ENCODE assay signal across 7 mouse cellular contexts in the genomic region with DNA sequence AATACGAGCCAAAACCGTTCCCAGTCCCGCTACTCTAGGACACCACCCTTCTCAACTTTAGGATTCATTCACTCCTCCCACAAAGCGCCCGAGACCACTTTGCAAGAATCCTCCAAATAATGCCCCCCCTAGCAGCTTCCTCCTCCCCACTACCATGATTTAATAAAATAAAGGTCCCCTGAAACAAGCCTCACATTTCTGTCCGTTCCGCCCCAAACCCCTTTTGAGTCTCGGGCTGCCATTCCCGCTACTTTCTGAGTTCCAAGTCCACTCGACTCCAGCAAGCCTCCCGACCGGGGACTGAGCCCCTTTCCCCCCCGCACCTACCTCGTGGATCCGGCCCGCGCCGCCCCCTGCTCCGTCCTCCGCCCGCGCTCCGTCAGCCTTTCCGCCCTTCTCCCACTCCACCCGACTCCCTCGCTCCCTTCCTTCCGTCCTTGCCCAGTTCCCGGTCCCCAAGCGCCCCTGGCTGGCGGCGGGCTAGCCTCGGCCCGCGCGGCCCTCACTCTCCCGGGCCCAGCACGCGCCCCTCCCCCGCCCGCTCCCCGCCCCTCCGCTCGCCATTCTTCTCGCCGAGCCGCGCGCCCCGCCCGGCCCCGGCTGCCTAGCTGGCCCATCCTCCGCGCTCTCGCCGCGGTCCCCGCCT. TPM values are rescaled to one million over a fixed set of nuclear protein-coding genes. Genes with fewer than 3 reads are reported as not detected.
A peak's percentile ranks its signal among the peaks of the same experiment; 100 is the strongest.
DNase-seq lines count a peak whose midpoint lies in the region; ATAC-seq lines count a peak whose summit lies in the region.

No protein-coding gene starts in this region.

- peak overlapping the region; percentile 100 for H3K27ac ChIP-seq in forebrain, embryonic 10.5 days

- WGBS in forebrain, embryonic 10.5 days = under 1% methylated on average over 57 of the region's 57 CpGs

- H3K27me3 ChIP-seq in forebrain, embryonic 10.5 days (ENCODE audit: poor library complexity, severe bottlenecking) = no peaks in the 10 kb centered on the region

- peaks cover 40% of the 10 kb centered on the region for H3K4me1 ChIP-seq in forebrain, embryonic 10.5 days

- DNase-seq in retina, embryonic 14.5 days (ENCODE audit: low spot score) = peak; percentile 71
- DNase-seq in retina, postnatal 1 day = no peak
- peak; percentile 75 for DNase-seq in adrenal gland, postnatal 14 days
- DNase-seq in forebrain, embryonic 10.5 days (ENCODE audit: extremely low spot score, low spot score) = peak; percentile 73
- DNase-seq in kidney, postnatal 14 days = peak; percentile 13
- no peak for DNase-seq in layer of hippocampus, postnatal 14 days (ENCODE audit: low spot score in 2 of 2)

- 0 out of 2 replicates have a peak, but pooled peaks have one; percentile 11 for ATAC-seq in megakaryocyte-erythroid progenitor cell, adult 5-6 weeks (replicated peaks; ENCODE audit: low FRiP score, low TSS enrichment, poor library complexity, severe bottlenecking)

- H3K9me3 ChIP-seq in forebrain, embryonic 10.5 days = no peaks in the 10 kb centered on the region

- peak overlapping the region; percentile 98 for H3K4me3 ChIP-seq in forebrain, embryonic 10.5 days

- peaks cover 53% of the 10 kb centered on the region for H3K36me3 ChIP-seq in forebrain, embryonic 10.5 days (replicated peaks)

RNA-seq across cellular contexts. Expression of a gene that starts 0.5 kb away (rescaled TPM):
- total RNA-seq in adrenal gland, postnatal 14 days (2021) = 47.2 and 49.9 TPM in 2 replicates
- 96.5 and 105 TPM in 2 replicates for polyA plus RNA-seq in forebrain, embryonic 10.5 days (2016; fragmentation: Nextera tagmentation; extraction: Ambion mirVana)
- 75.1 and 84.5 TPM in 2 replicates for total RNA-seq in megakaryocyte-erythroid progenitor cell, adult 5-6 weeks (2014; fragmentation: Nextera tagmentation)
- total RNA-seq in megakaryocyte-erythroid progenitor cell, adult 5-6 weeks (2017) = 73.7 and 79.4 TPM in 2 replicates
- total RNA-seq in layer of hippocampus, postnatal 14 days (2021) = 10 to 100 TPM; 36.2 to 38.0 TPM

RNA-seq across cellular contexts. Expression of a gene that starts 22.9 kb away (rescaled TPM):
- total RNA-seq in adrenal gland, postnatal 14 days (2021) = 0.83 and 1.0 TPM in 2 replicates
- polyA plus RNA-seq in forebrain, embryonic 10.5 days (2016; fragmentation: Nextera tagmentation; extraction: Ambion mirVana) = 0.25 and 0.26 TPM in 2 replicates
- total RNA-seq in megakaryocyte-erythroid progenitor cell, adult 5-6 weeks (2014; fragmentation: Nextera tagmentation) = 0.17 TPM in 1 of 2 replicates, not detected in the other
- total RNA-seq in megakaryocyte-erythroid progenitor cell, adult 5-6 weeks (2017) = 0.66 TPM in 1 of 2 replicates, not detected in the other
- total RNA-seq in layer of hippocampus, postnatal 14 days (2021) = 1 to 10 TPM; 4.3 to 4.7 TPM

RNA-seq across cellular contexts. Expression of a gene that starts 42.6 kb away (rescaled TPM):
- total RNA-seq in adrenal gland, postnatal 14 days (2021) = 24.2 and 28.2 TPM in 2 replicates
- 7.4 and 7.7 TPM in 2 replicates for polyA plus RNA-seq in forebrain, embryonic 10.5 days (2016; fragmentation: Nextera tagmentation; extraction: Ambion mirVana)
- 0.26 and 0.49 TPM in 2 replicates for total RNA-seq in megakaryocyte-erythroid progenitor cell, adult 5-6 weeks (2014; fragmentation: Nextera tagmentation)
- 0.34 and 0.52 TPM in 2 replicates for total RNA-seq in megakaryocyte-erythroid progenitor cell, adult 5-6 weeks (2017)
- 10 to 100 TPM; 11.9 to 13.0 TPM for total RNA-seq in layer of hippocampus, postnatal 14 days (2021)

Comparison
In these comparisons a context has a peak if more than half of its experiments do, and no peak if none do; other contexts are left out.
1. DNase-seq: peak in retina, embryonic 14.5 days (single experiment), adrenal gland, postnatal 14 days (single experiment), forebrain, embryonic 10.5 days (single experiment) and kidney, postnatal 14 days (single experiment); none in retina, postnatal 1 day (single experiment) and layer of hippocampus, postnatal 14 days (0 of 2).
2. RNA of a gene that starts 42.6 kb away (total RNA-seq): 24.2 to 28.2 TPM in adrenal gland, postnatal 14 days and 11.9 to 13.0 TPM in layer of hippocampus, postnatal 14 days; 0.26 to 0.52 TPM in megakaryocyte-erythroid progenitor cell, adult 5-6 weeks; every median in the first group is over 4 times any median in the second.